Comparison of ENCODE assay signal across 11 mouse cellular contexts in the genomic region with DNA sequence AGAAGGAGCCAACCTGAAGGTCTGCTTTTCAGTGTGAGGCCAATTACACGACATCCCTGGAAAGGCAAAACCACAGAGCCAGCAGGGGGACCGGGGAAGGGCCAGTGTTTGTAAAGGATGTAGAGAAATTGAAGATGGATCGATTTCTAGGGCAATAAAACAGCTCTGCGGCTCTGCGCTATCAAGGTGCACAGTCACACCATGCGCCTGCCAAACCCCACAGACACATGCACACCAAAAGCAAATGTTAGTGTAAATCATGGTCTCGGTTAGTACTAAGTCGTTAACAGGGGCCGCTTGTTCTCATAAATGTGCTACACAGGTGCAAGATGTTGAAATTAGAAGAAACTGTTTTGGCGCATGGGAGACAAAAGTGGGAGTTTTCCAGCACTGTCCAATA.
"Had no signal": no experiment of that assay in that cellular context is flagged by ENCODE, and none has a peak within 500 bp of the region (broad histone marks: within the 10 kb centered on the region; RNA-seq: fewer than 3 reads in every experiment).

No protein-coding gene starts in this region.

- H3K36me3 ChIP-seq: limb, embryonic 12.5 days; midbrain, embryonic 12.5 days had no signal

- H3K27me3 ChIP-seq: midbrain, embryonic 12.5 days had no signal

- H3K27ac ChIP-seq: limb, embryonic 12.5 days; liver, embryonic 14.5 days; midbrain, embryonic 12.5 days had no signal

- ATAC-seq: midbrain, embryonic 16.5 days had no signal

- DNase-seq: kidney, postnatal 36 days; layer of hippocampus, adult 9-11 months; layer of hippocampus, postnatal 36 days; lung, adult 18-20 months; right cerebral cortex, adult 18-20 months; right cerebral cortex, postnatal 25 days; thymus, postnatal 36 days had no signal

- H3K4me2 ChIP-seq: limb, embryonic 12.5 days; midbrain, embryonic 12.5 days had no signal

- H3K9ac ChIP-seq: limb, embryonic 12.5 days; liver, embryonic 14.5 days; midbrain, embryonic 12.5 days had no signal

- H3K4me3 ChIP-seq: limb, embryonic 12.5 days; midbrain, embryonic 12.5 days had no signal

- H3K9me3 ChIP-seq: limb, embryonic 12.5 days; midbrain, embryonic 12.5 days had no signal
